In genomic region chr4:32347202-32347601, GRCm38 (mm10) we compare ENCODE assay signal across 20 mouse cellular contexts.
DNase-seq lines count a peak whose midpoint lies in the region; ATAC-seq lines count a peak whose summit lies in the region.
"Had no signal": no experiment of that assay in that cellular context is flagged by ENCODE, and none has a peak within 500 bp of the region (broad histone marks: within the 10 kb centered on the region; RNA-seq: fewer than 3 reads in every experiment).

No protein-coding gene starts in this region.

- H3K36me3 ChIP-seq in forebrain, embryonic 10.5 days (replicated peaks): no peaks in the 10 kb centered on the region
- no peaks in the 10 kb centered on the region for H3K36me3 ChIP-seq in forebrain, embryonic 11.5 days (ENCODE audit: control insufficient read depth, insufficient read depth, low read length)
- H3K36me3 ChIP-seq in heart, embryonic 12.5 days: no peaks in the 10 kb centered on the region
- H3K36me3 ChIP-seq: embryonic facial prominence, embryonic 15.5 days; heart, embryonic 15.5 days; hindbrain, embryonic 10.5 days had no signal

- WGBS in forebrain, embryonic 10.5 days: 80% methylated on average over 6 of the region's 6 CpGs
- 74% methylated on average over 6 of the region's 6 CpGs for WGBS in forebrain, embryonic 11.5 days
- 64% methylated on average over 6 of the region's 6 CpGs for WGBS in heart, embryonic 12.5 days

- peak; percentile 12 for DNase-seq in forebrain, embryonic 10.5 days (ENCODE audit: extremely low spot score, low spot score)
- no peak for DNase-seq in forebrain, embryonic 11.5 days (ENCODE audit: low spot score)
- no peak for DNase-seq in heart, adult 8-10 months (ENCODE audit: low spot score)
- no peak for DNase-seq in adrenal gland, adult 18-20 months (ENCODE audit: low spot score in 2 of 2)
- no peak for DNase-seq in urinary bladder, postnatal 36 days (ENCODE audit: low spot score in 2 of 2)
- DNase-seq: adrenal gland, adult 8-10 months; adrenal gland, postnatal 36 days; cerebellum, postnatal 10 days; gastrocnemius, postnatal 36 days; heart, postnatal 14 days; kidney, adult 2 months had no signal

- H3K27ac ChIP-seq in forebrain, embryonic 10.5 days: no peak overlapping the region
- no peak overlapping the region for H3K27ac ChIP-seq in forebrain, embryonic 11.5 days (ENCODE audit: low read depth, low read length)
- 0 out of 2 replicates have a peak overlapping the region, but pooled peaks have one; percentile 8 for H3K27ac ChIP-seq in heart, embryonic 12.5 days (ENCODE audit: poor library complexity, severe bottlenecking)
- H3K27ac ChIP-seq: embryonic facial prominence, embryonic 15.5 days; forebrain, embryonic 13.5 days; heart, embryonic 15.5 days; hindbrain, embryonic 10.5 days; hindbrain, embryonic 14.5 days had no signal

- no peak overlapping the region for H3K4me3 ChIP-seq in forebrain, embryonic 10.5 days
- no peak overlapping the region for H3K4me3 ChIP-seq in forebrain, embryonic 11.5 days (ENCODE audit: low read depth, low read length)
- no peak overlapping the region for H3K4me3 ChIP-seq in heart, embryonic 12.5 days
- H3K4me3 ChIP-seq: embryonic facial prominence, embryonic 15.5 days; erythroblast, embryonic 14.5 days; forebrain, embryonic 13.5 days; heart, embryonic 15.5 days; hindbrain, embryonic 10.5 days had no signal

- peaks cover 36% of the 10 kb centered on the region for H3K4me1 ChIP-seq in forebrain, embryonic 10.5 days
- peaks cover 11% of the 10 kb centered on the region for H3K4me1 ChIP-seq in forebrain, embryonic 11.5 days (replicated peaks; ENCODE audit: control insufficient read depth, insufficient read depth, low read length)
- H3K4me1 ChIP-seq in heart, embryonic 12.5 days (replicated peaks): peaks cover 33% of the 10 kb centered on the region

- H3K9me3 ChIP-seq in forebrain, embryonic 10.5 days: no peaks in the 10 kb centered on the region
- H3K9me3 ChIP-seq in forebrain, embryonic 11.5 days (ENCODE audit: control insufficient read depth, low read length): no peaks in the 10 kb centered on the region
- H3K9me3 ChIP-seq in heart, embryonic 12.5 days (replicated peaks): no peaks in the 10 kb centered on the region
- H3K9me3 ChIP-seq: embryonic facial prominence, embryonic 15.5 days; forebrain, embryonic 13.5 days; heart, embryonic 15.5 days; hindbrain, embryonic 10.5 days had no signal

- no peaks in the 10 kb centered on the region for H3K27me3 ChIP-seq in forebrain, embryonic 10.5 days (ENCODE audit: poor library complexity, severe bottlenecking)
- H3K27me3 ChIP-seq in forebrain, embryonic 11.5 days (ENCODE audit: control insufficient read depth, insufficient read depth, low read length): no peaks in the 10 kb centered on the region
- no peaks in the 10 kb centered on the region for H3K27me3 ChIP-seq in heart, embryonic 12.5 days (replicated peaks)
- H3K27me3 ChIP-seq: embryonic facial prominence, embryonic 15.5 days; forebrain, embryonic 13.5 days; heart, embryonic 15.5 days had no signal

- ATAC-seq in forebrain, embryonic 11.5 days (replicated peaks; ENCODE audit: low FRiP score): no peak
- ATAC-seq in heart, embryonic 12.5 days (ENCODE audit: insufficient number of reproducible peaks, low FRiP score): no peak
- ATAC-seq in granulocyte monocyte progenitor cell, adult 5-6 weeks (replicated peaks; ENCODE audit: poor library complexity, severe bottlenecking): peak; percentile 21; the same call in 1 of the 2 replicates
- ATAC-seq: forebrain, embryonic 13.5 days; intestine, embryonic 16.5 days had no signal

- H3K4me2 ChIP-seq in forebrain, embryonic 11.5 days (ENCODE audit: low read depth, low read length, severe bottlenecking): no peak overlapping the region
- H3K4me2 ChIP-seq in heart, embryonic 12.5 days: no peak overlapping the region
- H3K4me2 ChIP-seq: embryonic facial prominence, embryonic 15.5 days; forebrain, embryonic 13.5 days; heart, embryonic 15.5 days; hindbrain, embryonic 14.5 days had no signal

- H3K9ac ChIP-seq in forebrain, embryonic 11.5 days (ENCODE audit: low read length): no peak overlapping the region
- H3K9ac ChIP-seq in heart, embryonic 12.5 days: no peak overlapping the region
- H3K9ac ChIP-seq: embryonic facial prominence, embryonic 15.5 days; forebrain, embryonic 13.5 days; heart, embryonic 15.5 days; hindbrain, embryonic 14.5 days had no signal
